Mouse (Mus musculus) neural tube, embryonic 12.5 days (tissue): ENCODE results near the gene Angel2. TPM values are rescaled to one million over a fixed set of nuclear protein-coding genes. Genes with fewer than 3 reads are reported as not detected.

Experiments used
- ATAC-seq: fragments of 200-750 bp; cut with Nextera tagmentation; 2 replicates; pipeline ENCODE4 v1.8.0; 2017; ENCODE audit warnings: low read depth, mild to moderate bottlenecking, moderate TSS enrichment, moderate library complexity; ENCODE audit not compliant: low FRiP score
- H3K27ac ChIP-seq: fragments of 300-500 bp; sonication (generic); 2 replicates; pipeline ENCODE4 v1.5.1; 2016
- H3K27me3 ChIP-seq: fragments of 300-500 bp; sonication (generic); replicated peaks from 2 replicates; pipeline ENCODE4 v1.6.1; 2016; ENCODE audit warnings: mild to moderate bottlenecking
- H3K36me3 ChIP-seq: fragments of 300-500 bp; sonication (generic); 2 replicates; pipeline ENCODE4 v1.6.1; 2016; ENCODE audit warnings: mild to moderate bottlenecking
- H3K4me1 ChIP-seq: fragments of 300-500 bp; sonication (generic); 2 replicates; pipeline ENCODE4 v1.6.1; 2016
- H3K4me2 ChIP-seq: fragments of 300-500 bp; sonication (generic); replicated peaks from 2 replicates; pipeline ENCODE4 v1.6.1; 2016; ENCODE audit warnings: mild to moderate bottlenecking
- H3K4me3 ChIP-seq: fragments of 300-500 bp; sonication (generic); 2 replicates; pipeline ENCODE4 v1.5.1; 2016
- H3K9ac ChIP-seq: fragments of 300-500 bp; sonication (generic); 2 replicates; pipeline ENCODE4 v1.6.1; 2016; ENCODE audit warnings: mild to moderate bottlenecking
- H3K9me3 ChIP-seq: fragments of 300-500 bp; sonication (generic); 2 replicates; pipeline ENCODE4 v1.6.1; 2016; ENCODE audit warnings: mild to moderate bottlenecking
- WGBS: fragments of 180-500 bp; shearing (Covaris S2); methylation state at CpG from one replicate; pipeline ENCODE4 v1.1.7; 2016; 5-methylcytosine and 5-hydroxymethylcytosine counted together
- polyA plus RNA-seq: library from polyadenylated mRNA; unstranded; fragments of >200 nt; fragmentation: Nextera tagmentation; extraction: Ambion mirVana; gene quantifications from 2 replicates; pipeline ENCODE4 v1.2.1, GENCODE M21; 2016

The Angel2 gene
- polyA plus RNA-seq, 1 experiment from 2014 or later = 65.3 TPM

DNA sequence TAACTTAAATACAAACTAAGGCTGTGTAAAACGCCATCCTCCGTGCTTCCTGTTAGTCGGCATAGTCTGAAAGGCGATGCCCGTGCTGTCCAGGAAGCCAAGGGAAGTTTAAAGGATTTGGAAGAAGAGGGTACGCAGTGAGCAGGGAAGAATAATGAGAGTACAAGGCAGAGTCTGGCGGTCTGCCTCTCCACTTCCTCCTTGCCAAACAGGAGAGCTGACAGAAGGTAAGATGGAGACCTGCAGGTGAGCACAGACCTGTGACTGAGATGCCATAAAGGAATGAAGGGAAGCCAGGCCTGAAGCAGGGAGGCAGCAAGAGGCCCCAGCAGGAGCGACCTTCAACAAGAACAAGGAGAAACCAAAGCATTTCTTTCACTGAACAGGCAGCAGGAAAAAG lies 49.3 kb downstream of the Angel2 start:
- ATAC-seq = no peak

GRCm38 (mm10) chr1:190974833-190975232 lies 49.9 kb downstream of the Angel2 start:
- Histone ChIP-seq H3K9ac (no peak overlapping the region), H3K4me1 (peaks cover 33% of the 10 kb centered on the region), H3K36me3 (peaks cover 50% of the 10 kb centered on the region), H3K4me3 (no peak overlapping the region), H3K27ac (no peak overlapping the region), H3K4me2 (no peak overlapping the region), H3K9me3 (no peaks in the 10 kb centered on the region), H3K27me3 (no peaks in the 10 kb centered on the region)
- WGBS = 84% methylated on average over 1 of the region's 1 CpGs
- no peak for ATAC-seq

More for the DNA sequence above, 49.3 kb downstream of the Angel2 start:
- Histone ChIP-seq H3K4me2 (no peak overlapping the region), H3K9ac (no peak overlapping the region), H3K27ac (no peak overlapping the region), H3K4me3 (no peak overlapping the region), H3K27me3 (no peaks in the 10 kb centered on the region), H3K4me1 (peaks cover 33% of the 10 kb centered on the region), H3K9me3 (no peaks in the 10 kb centered on the region), H3K36me3 (peaks cover 57% of the 10 kb centered on the region)
- 94% methylated on average over 8 of the region's 8 CpGs for WGBS

- Histone ChIP-seq H3K9ac (peak overlapping the region; percentile 90), H3K4me1 (peaks cover 33% of the 10 kb centered on the region), H3K9me3 (no peaks in the 10 kb centered on the region), H3K27ac (no peak overlapping the region), H3K36me3 (peaks cover 30% of the 10 kb centered on the region), H3K4me3 (peak overlapping the region; percentile 75), H3K4me2 (peak overlapping the region; percentile 98), H3K27me3 (no peaks in the 10 kb centered on the region)
- no peak for ATAC-seq
- WGBS = 51% methylated on average over 11 of the region's 11 CpGs
These were observed 52.1 kb downstream of the Angel2 start for GRCm38 (mm10) chr1:190976887-190977573.

GRCm38 (mm10) chr1:190978001-190978400 lies 53.1 kb downstream of the Angel2 start:
- peak; percentile 14; the same call in 1 of the 2 replicates for ATAC-seq
- Histone ChIP-seq H3K36me3 (peaks cover 21% of the 10 kb centered on the region), H3K27ac (peak overlapping the region; percentile 83), H3K4me3 (peak overlapping the region; percentile 75), H3K9ac (peak overlapping the region; percentile 90), H3K9me3 (no peaks in the 10 kb centered on the region), H3K27me3 (no peaks in the 10 kb centered on the region), H3K4me2 (peak overlapping the region; percentile 98), H3K4me1 (peaks cover 28% of the 10 kb centered on the region)
- under 1% methylated on average over 22 of the region's 22 CpGs for WGBS

DNA sequence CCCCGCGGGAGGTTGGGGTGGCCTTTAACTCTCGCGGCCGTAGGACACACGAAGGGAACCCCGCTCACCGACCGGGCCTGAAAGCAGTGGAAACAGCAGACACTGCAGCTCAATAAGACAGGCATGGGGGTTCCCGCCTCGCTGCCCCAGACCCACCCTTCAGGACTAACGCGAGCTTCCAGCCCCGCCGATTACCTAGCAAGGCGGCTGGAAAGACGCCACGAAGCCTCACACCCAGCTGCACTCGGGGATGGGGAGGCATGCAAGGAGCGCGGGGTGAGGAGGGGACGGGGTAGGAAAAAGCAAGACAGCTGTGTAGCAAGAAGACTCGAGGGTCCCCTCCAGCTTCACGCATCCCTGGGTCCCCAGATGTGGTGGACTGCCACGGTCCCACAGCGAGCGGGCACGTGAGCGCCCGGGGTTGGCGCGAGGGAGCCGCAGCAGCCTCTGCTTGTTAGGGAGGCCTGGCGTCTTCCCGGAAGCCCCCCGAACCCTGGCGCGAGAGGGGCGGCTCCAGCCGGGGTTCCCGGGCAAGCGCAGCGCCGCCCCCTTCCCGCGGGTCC lies 53.7 kb downstream of the Angel2 start:
- peak overlapping the region; percentile 75 for H3K4me3 ChIP-seq
- WGBS = 1% methylated on average over 46 of the region's 46 CpGs
- H3K27ac ChIP-seq = peak overlapping the region; percentile 83
- peak overlapping the region; percentile 98 for H3K4me2 ChIP-seq
- peaks cover 22% of the 10 kb centered on the region for H3K4me1 ChIP-seq
- ATAC-seq = peak; percentile 87
- peak overlapping the region; percentile 90 for H3K9ac ChIP-seq
- no peaks in the 10 kb centered on the region for H3K27me3 ChIP-seq
- peaks cover 16% of the 10 kb centered on the region for H3K36me3 ChIP-seq
- H3K9me3 ChIP-seq = no peaks in the 10 kb centered on the region

DNA sequence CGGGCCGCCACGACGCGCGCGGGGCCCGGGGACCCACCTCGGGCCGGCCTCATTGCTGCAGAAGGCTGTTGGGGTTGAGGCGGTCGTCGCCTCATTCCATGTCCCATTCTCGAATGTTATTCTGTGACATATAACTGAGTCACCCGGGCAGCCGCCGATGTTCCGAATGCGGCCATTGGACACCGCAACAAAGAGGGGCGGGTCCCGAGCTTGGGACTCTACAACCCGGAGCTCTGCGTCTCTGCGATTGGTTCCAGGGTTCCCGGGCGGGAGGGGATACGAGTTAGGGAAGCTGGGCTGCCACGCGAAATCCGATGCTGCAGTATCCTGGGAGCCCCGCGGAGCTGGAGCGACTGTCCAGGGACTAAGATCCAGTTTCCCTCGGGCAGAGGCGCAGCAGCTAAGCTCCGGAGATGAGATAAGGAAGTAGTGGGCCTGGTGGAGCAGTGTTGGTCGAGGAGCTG lies 54.2 kb downstream of the Angel2 start, which contains the start of gene Vash2:
Gene Vash2, minus strand, starts transcription at position 197 of the 464 bp plus-strand sequence.
- peak within 1 kb of the TSS; percentile 90 for H3K9ac ChIP-seq
- peaks cover 22% of the 10 kb centered on the region for H3K4me1 ChIP-seq
- WGBS = under 1% methylated on average over 38 of the region's 38 CpGs
- H3K27ac ChIP-seq = peak within 1 kb of the TSS; percentile 83
- ATAC-seq = peak; percentile 97
- peak within 1 kb of the TSS; percentile 75 for H3K4me3 ChIP-seq
- H3K9me3 ChIP-seq = no peaks in the 10 kb centered on the region
- H3K27me3 ChIP-seq = no peaks in the 10 kb centered on the region
- peaks cover 11% of the 10 kb centered on the region for H3K36me3 ChIP-seq
- H3K4me2 ChIP-seq = peak within 1 kb of the TSS; percentile 98

GRCm38 (mm10) chr1:190980470-190980869 lies 55.6 kb downstream of the Angel2 start:
- Histone ChIP-seq H3K9me3 (no peaks in the 10 kb centered on the region), H3K4me1 (peaks cover 22% of the 10 kb centered on the region), H3K27me3 (no peaks in the 10 kb centered on the region), H3K4me2 (no peak overlapping the region), H3K4me3 (no peak overlapping the region), H3K36me3 (peaks cover under 1% of the 10 kb centered on the region; the same call in 1 of the 2 replicates), H3K9ac (no peak overlapping the region), H3K27ac (no peak overlapping the region)
- WGBS = 100% methylated on average over 1 of the region's 1 CpGs
- no peak for ATAC-seq

DNA sequence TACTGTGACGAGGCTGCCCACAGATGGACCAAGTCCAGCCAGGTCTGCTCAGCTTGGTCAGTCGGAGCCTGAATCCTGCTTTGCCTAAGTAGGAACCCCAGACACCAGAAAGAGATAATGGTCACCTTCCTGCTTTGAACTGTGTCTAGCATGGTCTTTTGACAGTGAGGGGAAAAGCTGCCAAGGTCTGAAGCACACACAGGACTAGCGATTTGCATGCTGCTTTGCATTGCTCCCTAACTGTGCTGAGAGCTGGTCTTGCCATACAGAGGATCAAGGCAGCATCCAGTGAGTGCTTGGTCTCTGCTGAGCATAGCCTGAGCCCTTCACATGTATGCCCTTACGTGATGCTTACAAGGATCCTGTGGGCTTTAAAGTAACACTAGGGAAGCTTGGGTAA lies 56.5 kb downstream of the Angel2 start:
- Histone ChIP-seq H3K27ac (no peak overlapping the region), H3K4me3 (no peak overlapping the region), H3K4me2 (no peak overlapping the region), H3K4me1 (peaks cover 15% of the 10 kb centered on the region), H3K9ac (no peak overlapping the region), H3K9me3 (no peaks in the 10 kb centered on the region), H3K36me3 (no peaks in the 10 kb centered on the region), H3K27me3 (no peaks in the 10 kb centered on the region)
- no peak for ATAC-seq
- WGBS = 85% methylated on average over 4 of the region's 4 CpGs

DNA sequence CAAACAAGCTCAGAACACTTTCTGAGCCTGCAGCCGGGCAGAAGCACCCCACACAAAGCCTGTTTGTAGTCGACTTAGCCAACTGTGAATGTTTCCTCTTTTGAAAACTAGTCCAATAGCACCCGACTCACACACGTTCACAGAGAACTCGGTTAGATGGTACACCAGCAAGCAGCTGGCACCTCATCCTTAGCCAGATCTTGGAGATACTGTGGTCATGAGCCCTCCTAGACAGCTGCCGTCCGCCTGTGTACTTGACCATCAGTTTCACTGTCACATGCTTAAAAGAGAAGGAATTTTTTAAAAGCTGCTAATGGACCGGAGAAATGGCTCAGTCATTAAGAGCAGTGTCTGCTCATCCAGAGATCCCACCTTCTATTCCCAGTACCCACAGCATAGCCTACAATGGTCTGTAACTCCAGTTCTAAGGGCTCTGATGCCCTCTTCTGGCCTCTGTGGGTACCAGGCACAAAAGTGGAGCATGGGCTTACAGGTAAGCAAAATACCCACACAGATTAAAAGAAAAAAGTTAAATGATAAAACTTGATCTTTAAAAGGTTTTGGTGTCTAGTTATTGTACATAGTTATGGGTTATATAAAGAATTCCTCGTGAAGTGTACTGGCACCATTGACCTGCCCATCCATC lies 64.6 kb downstream of the Angel2 start:
- Histone ChIP-seq H3K4me2 (no peak overlapping the region), H3K27me3 (no peaks in the 10 kb centered on the region), H3K9me3 (no peaks in the 10 kb centered on the region), H3K4me3 (no peak overlapping the region), H3K27ac (no peak overlapping the region), H3K9ac (no peak overlapping the region), H3K36me3 (no peaks in the 10 kb centered on the region), H3K4me1 (no peaks in the 10 kb centered on the region)
- 83% methylated on average over 9 of the region's 9 CpGs for WGBS
- no peak for ATAC-seq

GRCm38 (mm10) chr1:190995548-190995947 lies 70.6 kb downstream of the Angel2 start:
- Histone ChIP-seq H3K27me3 (no peaks in the 10 kb centered on the region; the same call in 1 of the 2 replicates), H3K36me3 (no peaks in the 10 kb centered on the region), H3K27ac (no peak overlapping the region), H3K4me2 (no peak overlapping the region), H3K9me3 (peaks cover 7% of the 10 kb centered on the region; the same call in 1 of the 2 replicates), H3K9ac (no peak overlapping the region), H3K4me1 (no peaks in the 10 kb centered on the region), H3K4me3 (no peak overlapping the region)
- 75% methylated on average over 7 of the region's 7 CpGs for WGBS
- ATAC-seq = no peak

- Histone ChIP-seq H3K4me3 (no peak overlapping the region), H3K9ac (no peak overlapping the region), H3K4me1 (no peaks in the 10 kb centered on the region), H3K4me2 (no peak overlapping the region), H3K9me3 (peaks cover 7% of the 10 kb centered on the region; the same call in 1 of the 2 replicates), H3K27me3 (no peaks in the 10 kb centered on the region; the same call in 1 of the 2 replicates), H3K36me3 (no peaks in the 10 kb centered on the region), H3K27ac (no peak overlapping the region)
- WGBS = 73% methylated on average over 6 of the region's 6 CpGs
- no peak for ATAC-seq
These were observed 71.5 kb downstream of the Angel2 start for GRCm38 (mm10) chr1:190996346-190996877.
